Mouse (Mus musculus): ENCODE measurements around the gene Mobp.
"Not testable (repeated sequence)": the region's sequence is repeated elsewhere in the genome, so short reads cannot be mapped to it uniquely, and the experiment has no call there.

The Mobp gene

DNA sequence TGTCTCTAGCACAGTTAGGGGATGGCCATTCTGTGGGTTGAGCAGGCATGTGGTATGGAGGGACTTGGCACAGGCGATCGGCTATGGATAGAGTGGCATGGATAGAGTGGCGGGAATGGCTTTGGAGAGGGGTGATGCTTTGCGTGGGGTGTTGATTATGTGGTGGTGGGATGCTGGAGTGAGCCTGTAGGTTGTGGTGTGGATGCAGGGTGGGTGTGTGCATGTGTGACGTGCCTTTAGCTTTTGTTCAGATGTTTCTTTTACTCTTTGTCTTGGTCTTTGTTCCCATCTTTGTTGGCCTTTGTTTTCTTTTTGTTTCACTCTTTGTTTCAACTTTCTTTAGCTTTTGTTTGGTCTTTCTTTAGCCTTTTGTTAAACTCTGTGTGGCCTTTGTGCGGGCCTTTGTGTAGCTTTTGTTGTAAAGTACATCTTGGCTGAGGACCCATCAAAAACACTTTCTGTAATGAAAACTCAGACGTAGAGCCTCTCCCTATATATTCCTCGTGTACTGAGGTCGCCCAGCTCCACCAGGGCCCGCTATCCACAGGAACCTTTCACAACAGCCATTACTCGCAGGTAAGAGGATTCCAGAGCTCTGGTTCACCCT is at the start of gene Mobp:
Gene Mobp, plus strand, starts transcription at position 486 of the 607 bp plus-strand sequence.
- no peak for DNase-seq (ENCODE audit: low read depth, low spot score)

DNA sequence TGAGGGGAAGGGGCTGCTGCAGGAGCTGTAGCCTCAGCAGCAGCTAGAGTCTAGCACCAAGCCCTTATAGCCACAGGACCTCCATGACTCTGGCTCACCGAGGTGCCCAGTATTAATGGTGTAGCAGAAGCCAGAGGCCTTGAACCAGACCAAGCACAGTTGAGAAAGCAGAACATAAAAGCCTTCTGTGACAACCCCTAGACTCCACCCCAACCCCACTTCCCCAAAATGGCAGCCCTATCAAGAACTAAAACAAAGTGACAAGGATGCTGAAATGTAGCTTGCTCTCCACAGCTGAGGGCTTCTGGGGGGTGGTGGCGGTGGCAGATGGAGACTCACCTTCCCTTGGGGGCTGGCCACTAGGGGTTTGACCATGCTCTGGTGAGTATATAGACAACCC is 48.3 kb upstream of the Mobp start:
- DNase-seq (ENCODE audit: low read depth, low spot score) = no peak

DNA sequence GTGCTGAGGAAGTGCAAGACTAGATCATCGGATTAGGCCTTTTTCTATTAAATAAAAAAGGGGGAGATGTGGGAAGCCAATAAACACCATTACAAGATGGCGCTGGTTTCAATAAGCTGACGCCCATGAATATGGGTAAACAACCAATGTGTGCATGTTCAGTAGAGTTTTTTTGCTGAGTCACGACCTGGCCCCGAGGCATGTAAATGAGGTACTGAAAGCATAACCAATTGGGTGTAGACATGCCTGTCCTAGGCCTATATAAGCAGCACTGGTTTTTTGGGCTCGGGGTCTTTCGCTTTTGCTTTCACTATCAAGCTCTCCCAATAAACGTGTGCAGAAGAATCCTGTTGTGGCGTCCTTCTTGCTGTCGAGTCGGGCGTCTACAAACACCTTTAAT is 40.6 kb upstream of the Mobp start:
- DNase-seq (ENCODE audit: low read depth, low spot score) = not testable (repeated sequence)

DNA sequence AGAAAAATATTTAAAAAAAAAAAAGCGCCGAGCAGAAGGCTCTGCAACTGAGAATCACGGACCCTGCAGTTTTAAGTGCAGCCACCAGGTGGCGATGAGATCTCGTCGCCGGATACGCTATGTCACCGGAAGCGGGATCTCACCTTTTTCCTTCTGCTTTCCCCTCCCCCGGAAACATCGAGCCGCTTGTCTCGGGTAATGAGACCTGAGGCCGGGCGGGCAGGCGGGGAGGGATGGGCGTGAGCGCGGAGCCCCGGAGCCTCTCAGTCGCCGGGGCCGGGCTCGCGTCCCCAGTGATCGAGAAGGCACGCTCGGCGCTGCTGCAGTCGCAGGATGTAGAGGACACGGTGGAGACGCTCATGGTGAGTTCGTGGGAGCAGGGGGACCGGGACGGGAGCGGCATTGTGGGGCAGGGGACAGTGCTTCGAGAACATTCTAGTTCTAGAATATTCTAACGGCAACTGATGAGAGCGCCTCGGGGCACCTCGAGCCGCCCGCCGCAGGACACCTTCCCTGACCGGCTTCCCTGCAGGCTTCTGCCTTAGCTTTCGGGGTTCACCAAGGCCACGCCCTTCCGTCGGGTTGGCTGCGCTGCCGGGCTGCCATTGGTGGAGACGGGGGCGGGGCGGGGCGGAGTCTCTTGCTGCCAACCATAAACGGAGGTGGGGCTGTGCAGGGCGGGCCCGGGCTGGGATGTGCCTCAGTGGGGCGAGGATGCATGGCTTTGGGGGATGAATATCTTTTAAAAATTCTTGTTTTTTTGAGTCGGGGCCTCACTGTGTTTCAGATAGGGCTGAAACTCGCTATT is 39.1 kb upstream of the Mobp start, which contains the start of gene Slc25a38:
Gene Slc25a38, plus strand, starts transcription at position 164 of the 808 bp plus-strand sequence.
- peak; percentile 96 for DNase-seq (ENCODE audit: low read depth, low spot score)

DNA sequence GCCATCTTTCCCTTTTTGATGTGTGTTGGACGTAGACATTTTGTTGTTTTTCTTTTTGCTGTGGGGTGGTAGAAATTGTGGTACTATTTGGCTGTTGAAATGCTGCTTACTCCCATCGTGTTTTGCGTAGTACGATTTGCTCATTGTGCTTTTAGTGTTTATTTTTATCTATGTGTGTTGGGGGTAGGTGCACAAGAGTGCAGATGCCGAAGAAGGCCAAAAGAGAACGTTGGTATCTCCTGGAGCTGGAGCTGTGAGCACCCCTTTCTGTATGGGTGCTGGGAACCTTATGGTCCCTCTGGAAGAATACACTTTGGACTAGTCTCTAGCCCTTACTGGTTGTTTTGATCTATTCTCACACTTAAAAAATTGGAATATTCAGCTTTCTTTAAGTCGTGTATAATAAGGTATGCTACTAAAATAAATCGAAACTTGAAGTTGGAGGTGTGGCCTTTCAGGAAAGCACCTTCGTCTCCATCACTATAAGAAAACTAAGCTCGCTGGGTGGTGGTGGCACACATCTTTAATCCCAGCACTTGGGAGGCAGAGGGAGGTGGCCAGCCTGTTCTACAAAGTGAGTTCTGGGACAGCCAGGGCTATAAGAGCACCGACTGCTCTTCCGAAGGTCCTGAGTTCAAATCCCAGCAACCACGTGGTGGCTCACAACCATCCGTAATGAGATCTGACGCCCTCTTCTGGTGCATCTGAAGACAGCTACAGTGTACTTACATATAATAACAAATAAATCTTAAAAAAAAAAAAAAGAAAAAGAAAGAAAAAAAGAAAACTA is 38.2 kb upstream of the Mobp start:
- no peak for DNase-seq (ENCODE audit: low read depth, low spot score)

DNA sequence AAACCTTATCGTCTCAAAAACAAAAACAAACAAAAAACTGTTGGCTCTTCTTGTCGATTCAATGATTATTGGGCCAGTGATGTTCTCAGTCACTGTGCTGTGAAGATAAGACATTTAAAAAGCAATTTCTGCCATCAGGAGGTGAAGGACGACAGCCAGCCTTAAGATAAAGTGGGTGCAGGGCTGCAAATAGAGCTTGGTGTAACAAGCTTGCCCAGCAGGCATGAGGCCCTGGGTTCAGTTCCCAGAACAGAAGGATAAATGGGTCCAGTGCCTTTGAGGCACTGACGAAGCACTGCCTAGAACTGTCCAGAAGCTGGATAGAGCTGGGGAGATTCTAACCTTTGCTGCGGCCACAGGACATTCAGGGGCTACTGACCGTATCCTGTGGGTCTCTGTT is 37.0 kb upstream of the Mobp start:
- DNase-seq (ENCODE audit: low read depth, low spot score) = no peak

DNA sequence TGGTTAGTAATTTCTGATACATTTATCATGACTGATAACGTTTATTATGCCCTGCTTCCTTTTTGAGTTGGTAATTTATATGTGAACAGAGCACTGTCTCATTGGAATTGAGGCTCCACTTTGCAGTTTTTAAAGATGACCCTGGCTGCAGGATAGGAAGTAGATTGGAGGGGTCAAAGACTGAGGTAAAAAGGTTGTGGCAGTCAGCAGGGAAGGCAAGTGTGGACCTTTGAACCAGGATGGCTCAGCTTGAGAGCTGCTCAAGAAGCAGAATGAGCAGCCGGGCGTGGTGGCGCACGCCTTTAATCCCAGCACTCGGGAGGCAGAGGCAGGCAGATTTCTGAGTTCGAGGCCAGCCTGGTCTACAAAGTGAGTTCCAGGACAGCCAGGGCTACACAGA is 36.1 kb upstream of the Mobp start:
- no peak for DNase-seq (ENCODE audit: low read depth, low spot score)

DNA sequence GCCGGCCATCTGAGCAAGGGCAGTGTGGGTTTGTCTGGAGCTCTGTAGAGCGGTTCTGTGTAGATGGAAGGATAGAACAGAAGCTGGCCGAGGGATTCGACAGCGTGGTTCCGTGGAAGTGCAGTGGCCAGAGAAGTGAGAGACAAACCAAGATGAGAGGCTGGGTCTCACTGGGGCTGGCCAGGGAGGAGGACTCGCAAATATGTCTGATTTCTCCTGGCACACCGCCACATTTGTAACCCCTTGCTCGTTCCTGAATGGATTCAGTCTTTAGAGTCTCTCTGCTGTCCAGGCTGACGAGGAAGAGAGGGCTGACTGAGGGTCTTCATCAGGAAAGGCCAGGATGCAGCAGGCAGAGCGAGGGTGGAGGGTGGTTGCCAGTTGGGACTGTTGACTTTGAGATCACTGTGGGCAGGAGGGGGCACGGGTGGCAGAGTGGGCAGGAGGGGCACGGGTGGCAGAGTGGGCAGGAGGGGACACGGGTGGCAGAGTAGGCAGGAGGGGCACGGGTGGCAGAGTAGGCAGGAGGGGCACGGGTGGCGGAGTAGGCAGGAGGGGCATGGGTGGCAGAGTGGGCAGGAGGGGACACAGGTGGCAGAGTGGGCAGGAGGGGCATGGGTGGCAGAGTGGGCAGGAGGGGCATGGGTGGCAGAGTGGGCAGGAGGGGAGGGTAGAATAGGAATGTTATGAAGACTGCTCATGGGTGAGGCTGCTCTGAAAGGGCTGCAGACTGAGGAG is 35.3 kb upstream of the Mobp start:
- no peak for DNase-seq (ENCODE audit: low read depth, low spot score)

DNA sequence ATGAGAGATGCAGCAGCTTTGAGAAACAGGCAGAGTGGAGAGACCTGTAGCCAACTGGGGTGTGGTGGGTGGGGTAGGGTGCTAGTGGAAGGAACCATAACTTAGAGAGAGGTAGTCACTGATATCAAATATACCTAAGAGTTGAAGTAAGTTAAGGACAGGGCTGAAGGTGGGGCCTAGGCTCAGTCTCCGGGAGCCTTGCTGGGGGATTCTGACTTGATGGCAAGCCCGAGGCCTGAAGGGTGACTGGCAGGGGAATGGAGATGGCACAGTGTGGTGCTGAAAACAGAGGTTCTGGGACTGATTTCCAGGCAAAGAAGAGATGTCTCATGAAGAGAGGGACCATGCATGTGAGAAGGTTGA is 34.7 kb upstream of the Mobp start:
- no peak for DNase-seq (ENCODE audit: low read depth, low spot score)

DNA sequence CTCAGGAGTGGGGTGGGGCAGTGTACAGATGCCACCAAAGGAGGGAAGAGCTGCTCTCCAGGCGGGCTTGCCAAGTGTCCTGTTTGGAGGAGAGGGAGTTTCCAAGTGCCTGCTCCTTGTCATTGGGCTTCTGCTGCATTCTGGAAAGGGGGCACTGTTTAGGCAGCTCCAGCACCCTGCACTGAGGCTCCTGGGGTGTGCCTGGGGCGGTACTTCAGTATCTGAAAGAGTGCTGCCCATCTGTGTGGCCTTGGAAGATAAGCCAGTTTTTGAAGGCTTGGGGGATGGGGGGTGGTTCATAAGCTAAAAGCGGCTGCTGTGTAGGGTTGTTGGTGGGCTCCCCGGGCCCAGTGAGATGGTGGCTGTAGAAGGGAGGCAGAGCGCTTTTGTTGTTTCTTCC is 33.9 kb upstream of the Mobp start:
- no peak for DNase-seq (ENCODE audit: low read depth, low spot score)

DNA sequence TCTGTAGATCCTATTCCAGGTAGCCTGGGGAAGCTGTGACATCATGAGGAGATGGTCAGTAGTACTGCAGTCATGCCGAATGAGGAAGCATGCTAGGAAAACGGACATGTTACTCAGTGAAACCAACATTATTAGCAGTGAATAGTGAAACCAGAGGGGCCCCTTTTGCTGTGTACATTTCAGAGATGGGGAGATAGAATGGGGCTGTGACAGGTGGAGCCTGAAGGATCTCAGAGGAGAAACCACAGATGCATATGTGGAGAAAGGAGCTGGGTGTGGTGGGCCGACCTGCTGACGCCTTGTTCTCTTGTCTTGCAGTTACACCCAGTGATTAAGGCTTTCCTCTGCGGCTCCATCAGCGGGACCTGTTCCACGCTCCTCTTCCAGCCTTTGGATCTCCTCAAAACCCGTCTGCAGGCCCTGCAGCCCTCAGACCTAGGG is 33.3 kb upstream of the Mobp start:
- DNase-seq (ENCODE audit: low read depth, low spot score) = no peak

DNA sequence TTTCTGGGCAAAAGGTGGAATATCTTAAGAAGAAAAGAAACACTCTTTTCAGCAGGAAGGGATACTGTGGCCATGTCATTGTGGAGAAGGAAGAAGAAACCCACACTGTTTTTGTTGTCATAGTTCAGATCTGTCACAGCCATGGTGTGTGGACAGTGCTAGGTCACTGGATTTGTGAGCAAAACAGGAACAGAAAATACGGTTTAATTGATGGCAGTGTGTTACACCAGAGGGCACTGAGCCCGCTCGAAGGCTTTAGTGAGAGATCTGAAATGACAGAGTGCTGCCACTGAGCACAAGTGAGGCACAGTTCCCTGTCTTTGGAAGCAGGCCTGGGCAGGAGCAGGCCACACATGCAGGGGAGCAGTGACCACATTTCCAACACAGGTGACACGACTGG is 31.3 kb upstream of the Mobp start:
- DNase-seq (ENCODE audit: low read depth, low spot score) = no peak

DNA sequence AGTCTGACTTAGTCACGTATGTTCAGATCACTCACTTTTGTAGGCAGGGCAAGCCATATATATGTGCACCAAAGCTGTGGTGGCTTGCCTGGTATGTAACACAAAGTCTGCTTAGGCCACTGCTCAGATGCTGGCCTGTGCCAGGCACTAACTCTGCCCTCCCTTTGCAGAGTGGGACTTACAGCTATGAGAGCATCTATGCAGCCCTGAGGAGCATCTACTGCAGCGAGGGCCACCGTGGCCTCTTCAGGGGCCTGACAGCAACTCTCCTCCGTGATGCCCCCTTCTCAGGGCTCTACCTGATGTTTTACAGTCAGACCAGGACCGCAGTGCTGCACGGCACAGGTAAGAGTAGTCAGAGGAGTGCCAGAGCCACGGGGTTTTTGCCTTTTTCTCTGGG is 29.0 kb upstream of the Mobp start:
- no peak for DNase-seq (ENCODE audit: low read depth, low spot score)

DNA sequence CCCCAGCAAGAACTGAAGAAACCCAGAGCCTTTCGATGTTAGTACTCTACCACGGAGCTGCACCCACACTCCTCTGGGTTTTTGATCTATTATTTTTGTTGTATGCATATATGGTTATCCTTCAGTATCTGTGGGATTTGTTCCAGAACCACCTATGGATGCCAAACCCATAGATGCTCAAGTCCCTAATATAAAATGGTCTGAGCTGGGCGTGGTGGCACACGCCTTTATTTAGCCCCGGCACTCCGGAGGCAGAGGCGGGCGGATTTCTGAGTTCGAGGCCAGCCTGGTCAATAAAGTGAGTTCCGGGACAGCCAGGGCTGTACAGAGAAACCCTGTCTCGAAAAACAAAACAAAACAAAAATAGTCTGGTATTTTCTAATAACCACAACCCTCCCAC is 22.6 kb upstream of the Mobp start:
- DNase-seq (ENCODE audit: low read depth, low spot score) = no peak

DNA sequence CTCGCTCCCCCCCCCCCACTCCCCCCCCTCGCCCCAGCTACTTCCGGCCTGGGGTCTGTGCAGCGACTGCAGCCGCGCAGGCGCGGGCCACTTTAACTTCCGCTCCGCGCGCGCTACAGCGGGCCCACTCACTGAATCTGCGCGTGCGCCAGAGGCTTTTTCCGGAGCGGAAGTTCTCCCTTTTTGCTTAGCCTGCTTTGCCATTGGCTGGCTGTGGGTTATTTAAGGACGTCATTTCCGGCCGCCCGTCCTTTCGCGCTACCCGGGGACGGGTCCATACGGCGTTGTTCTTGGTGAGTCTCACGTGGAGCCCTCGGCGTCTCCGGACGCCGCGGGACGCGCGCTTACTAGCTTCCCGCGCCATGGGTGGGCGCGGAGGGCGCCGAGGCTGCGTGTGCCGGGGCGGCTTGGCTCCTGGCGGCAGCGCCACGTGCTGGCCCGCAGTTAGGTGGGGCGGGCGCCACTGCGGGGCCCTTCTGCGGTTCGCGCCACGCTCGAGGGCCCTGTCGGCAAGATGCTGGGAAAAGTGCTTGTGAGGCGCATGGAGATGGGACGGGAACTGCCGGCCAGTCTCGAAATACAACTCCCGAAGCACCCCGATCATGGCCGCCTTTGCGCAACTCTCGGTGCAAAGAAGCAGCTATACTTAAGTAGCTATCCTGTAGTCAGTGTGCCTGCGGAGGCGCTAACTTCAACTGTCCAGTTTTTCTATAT is 21.8 kb upstream of the Mobp start, which contains the start of gene Rpsa:
Gene Rpsa, plus strand, starts transcription at position 152 of the 714 bp plus-strand sequence.
- peak; percentile 98 for DNase-seq (ENCODE audit: low read depth, low spot score)

DNA sequence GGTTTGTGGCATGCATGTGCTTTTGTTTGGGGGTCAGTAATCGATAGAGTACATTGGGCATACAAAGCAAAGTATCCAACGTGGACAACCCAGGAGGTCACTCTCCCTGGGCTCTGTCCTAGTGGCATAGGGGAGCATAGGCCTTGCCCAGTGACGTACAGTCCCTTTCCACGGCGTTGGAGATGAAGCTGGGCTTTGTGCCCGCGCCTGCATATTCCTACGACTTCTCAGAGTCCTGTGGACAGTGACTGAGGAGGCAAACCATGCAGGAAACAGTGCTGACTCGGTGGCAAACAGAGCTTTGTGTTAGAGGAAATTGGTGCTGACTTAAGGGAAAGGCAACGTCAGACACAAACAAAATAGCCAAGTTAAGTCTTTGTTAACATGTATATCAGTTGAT is 20.2 kb upstream of the Mobp start:
- peak; percentile 61 for DNase-seq (ENCODE audit: low read depth, low spot score)

DNA sequence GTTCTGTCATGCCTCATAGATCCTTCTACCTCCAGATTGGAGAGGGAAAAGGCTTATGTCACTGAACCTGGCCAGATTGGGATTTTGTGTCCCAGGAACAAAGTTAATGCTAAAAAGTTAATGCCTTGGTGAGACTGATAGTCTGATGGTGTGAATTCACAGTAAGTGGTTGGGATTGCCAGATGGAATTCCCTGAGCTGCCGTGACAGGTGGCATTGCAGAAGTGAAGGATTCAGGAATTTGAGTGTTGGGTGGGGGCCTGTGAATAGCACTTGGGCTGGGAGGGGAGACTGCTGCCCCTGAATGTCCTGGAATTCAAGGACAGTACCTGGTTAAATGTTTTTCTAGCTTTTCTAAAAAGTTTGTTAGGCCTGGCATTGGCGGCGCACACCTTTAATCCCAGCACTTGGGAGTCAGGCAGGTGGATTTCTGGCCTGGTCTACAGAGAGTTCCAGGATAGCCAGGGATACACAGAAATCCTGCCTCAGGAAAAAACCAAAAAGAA is 17.7 kb upstream of the Mobp start:
- DNase-seq (ENCODE audit: low read depth, low spot score) = no peak

DNA sequence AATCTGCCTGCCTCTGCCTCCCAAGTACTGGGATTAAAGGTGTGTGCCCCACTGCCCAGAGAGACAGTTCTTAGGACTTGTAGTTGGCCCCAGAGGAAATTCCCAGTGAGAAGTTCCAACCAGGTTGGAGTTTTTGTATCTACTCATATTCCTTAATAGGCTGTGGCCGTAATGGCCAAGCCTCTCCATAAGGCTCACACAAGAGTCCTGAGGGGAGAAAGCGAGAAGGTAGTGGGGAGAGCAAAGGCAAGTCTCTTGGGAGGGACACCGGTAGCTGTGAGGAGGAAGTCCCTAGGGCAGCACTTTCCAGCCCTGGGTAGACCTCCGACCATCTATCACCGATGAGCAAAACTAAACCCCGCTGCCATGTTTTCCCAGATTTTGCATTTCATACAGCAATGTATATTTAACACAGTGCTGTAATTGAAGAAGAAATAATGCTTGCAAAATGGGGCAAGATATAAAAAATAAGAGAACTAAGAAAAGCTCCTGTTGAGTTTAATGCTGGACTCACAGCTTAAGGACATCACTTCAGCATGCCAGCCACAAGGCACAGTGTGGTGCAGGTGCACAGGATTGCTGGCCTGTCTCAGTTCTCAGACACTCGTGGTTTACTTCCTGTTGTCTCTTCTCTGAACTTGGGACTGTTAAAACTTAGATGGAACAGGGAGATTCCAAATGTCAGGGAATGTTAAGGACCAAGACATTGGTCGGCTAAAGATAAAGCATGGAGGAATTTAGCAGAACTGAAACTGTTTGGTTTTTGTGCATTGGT is 16.3 kb upstream of the Mobp start:
- peak; percentile 47 for DNase-seq (ENCODE audit: low read depth, low spot score)

DNA sequence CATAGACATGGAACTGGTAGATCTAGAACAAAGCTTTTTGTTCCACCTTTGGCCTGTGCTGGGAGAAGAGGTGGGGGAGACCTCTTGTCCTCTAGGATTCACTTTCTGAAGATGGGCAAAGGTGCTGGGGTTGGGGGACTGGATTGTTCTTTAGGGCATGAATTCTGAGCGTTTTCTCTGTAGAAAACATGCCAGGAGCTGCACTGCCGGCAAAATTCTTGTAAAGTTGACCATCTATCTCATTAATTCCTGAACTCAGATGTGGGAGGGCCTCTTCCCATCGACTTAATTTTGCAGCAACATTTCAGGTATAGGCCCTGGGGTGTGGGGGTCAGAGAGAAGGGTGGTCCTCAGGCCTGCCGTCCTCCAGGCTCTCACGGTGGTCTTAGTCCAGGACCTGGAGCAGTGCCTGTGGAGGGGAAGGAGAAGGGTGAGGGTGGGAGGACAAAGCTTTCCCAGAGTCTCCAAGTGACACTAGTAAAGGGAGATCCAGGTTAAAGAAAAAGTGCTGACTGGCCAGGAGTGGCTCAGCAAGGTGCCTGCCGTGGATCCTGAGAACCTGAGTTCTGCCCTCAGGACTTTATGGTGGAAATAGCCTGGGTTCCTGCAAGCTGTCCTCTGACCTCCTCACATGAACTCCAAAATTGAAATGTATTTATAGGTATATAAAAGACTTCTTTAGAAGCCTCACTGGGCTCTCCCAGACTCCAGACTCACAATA is 15.6 kb upstream of the Mobp start:
- DNase-seq (ENCODE audit: low read depth, low spot score) = no peak

All from 3T3-L1 (cell line).